Mouse (Mus musculus) embryo, embryonic 10.5 days (tissue): ENCODE measurements around the gene Rbm45.

Source experiments
- DNase-seq: peaks from one replicate; pipeline ENCODE4 v3.0.0-alpha.2; 2015; ENCODE audit warnings: low spot score

The Rbm45 gene

DNA sequence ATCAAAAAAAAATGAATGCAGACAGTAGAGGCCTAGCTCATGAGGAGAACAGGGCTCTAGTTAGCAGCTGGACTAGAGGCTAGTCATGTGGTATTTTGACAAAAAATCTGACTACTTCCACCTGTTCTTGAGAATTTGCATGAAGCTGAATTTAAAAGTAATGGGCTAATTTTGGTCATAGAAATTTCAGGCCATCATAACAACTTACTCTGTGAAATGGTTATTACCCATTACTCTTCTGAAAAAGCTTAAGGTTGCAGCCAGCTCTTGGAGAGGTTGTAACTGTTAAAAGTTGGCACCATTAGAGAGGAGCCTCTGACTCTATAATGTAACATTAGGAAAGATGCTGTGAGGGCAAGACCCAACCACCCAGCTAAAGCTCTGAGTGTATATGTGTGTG is 16.7 kb downstream of the Rbm45 start:
- no peak for DNase-seq

DNA sequence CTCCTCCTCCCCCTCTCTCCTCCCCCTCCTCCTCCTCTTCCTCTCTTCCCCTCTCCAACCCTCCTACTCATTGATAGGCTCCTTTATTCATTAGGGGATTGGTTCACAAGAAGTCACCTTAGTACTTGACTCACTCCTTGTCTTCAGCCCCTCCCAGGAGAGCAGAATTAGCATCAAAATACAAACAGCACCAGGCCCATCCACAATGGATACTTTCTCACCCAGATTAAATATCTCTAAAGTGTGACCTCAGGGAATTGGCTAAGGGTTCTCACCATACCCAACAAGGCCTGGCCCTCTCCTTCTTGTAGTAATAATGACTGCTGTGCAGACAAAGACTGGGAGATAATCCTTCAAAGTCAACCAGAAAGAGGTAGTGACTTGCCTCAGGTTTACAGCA is 30.4 kb downstream of the Rbm45 start:
- no peak for DNase-seq

DNA sequence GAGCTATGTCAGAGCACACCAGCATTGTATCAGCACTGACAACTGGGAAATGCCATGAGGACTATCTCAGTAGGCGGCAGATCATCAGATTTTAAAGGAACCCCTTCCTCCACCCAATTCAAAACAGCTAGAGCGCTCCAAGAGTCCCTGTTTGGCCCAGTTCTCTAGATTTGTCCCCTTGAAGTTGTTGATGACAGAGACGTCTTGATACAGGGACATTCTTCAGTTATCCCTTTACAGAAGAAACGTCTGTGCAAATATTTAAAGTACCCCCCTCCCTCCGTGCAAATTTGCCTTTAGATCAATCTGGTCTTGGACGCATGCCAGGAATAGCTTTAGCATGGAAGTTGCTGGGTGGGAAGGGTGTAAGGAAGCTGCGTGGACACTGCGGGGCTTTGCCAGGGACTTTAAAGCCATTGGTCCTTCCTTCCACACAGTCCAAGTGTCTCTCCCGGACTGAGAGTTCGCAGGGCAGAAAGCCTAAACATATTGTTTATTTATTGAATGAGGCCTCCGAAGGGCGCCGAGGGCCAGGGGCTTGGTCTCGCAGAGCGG is 35.9 kb downstream of the Rbm45 start:
- DNase-seq, result peak; percentile 71

GRCm38 (mm10) chr2:76406151-76406936 is 36.6 kb downstream of the Rbm45 start, which contains the start of gene Osbpl6:
TSS of gene Osbpl6 (plus strand) at chr2:76406508.
- peak; percentile 83 for DNase-seq

GRCm38 (mm10) chr2:76406937-76407441 is 37.2 kb downstream of the Rbm45 start:
- DNase-seq, result peak; percentile 78

DNA sequence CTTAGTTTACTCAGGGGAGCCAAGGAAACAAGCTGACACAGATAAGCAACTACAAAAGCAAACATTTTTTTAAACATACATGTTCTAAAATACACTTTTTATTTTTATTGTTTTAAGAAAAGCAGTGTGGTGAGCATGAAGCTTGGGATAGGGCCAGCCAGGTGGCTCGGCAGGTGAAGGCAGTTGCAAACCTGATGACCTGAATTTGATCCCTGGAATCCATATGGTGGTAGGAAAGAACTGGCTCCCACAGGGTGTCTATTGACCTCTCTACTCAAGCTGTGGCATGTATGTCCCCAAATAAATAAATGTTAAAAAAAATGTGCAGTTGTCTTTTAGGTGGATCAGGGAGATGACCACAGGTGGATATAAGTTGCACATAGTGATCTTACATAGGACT is 39.7 kb downstream of the Rbm45 start:
- no peak for DNase-seq

DNA sequence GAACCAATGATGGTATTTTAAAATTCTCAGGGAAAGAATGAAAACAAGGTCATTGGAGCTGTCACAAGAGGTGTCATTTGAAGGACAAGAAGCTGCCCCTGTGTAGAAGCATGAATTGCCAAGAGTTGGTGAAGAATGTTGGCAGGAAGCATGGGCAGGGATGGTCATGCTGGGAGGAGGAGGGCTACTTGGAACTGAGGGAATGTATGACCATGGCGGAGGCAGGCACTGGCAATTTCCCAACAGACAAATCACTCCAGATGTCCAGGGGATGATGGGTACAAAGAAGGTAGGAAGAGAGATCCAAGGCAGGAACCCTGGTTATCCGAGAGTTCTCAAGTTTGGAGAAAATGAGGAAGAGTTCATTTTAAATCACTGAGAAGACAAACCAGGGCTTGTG is 40.2 kb downstream of the Rbm45 start:
- no peak for DNase-seq

DNA sequence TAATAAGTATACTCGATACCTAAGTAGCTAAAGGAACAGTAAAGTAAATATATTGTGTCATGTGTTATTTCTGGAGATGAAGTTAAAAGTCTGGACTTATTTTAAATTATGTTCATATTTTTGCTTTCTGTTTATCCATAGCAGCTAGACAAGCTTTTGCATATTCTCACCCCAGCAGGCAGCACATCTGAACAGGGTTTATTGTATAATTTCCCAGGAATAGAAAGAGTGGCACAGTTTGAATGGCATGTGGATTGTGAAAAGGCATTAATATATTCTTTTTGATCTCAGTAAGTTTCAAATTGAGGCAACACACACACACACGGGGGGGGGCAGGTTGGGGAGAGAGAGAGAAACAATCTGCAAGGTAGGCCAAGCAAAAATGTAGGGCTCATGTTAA is 43.1 kb downstream of the Rbm45 start:
- no peak for DNase-seq

GRCm38 (mm10) chr2:76417446-76418141 is 47.8 kb downstream of the Rbm45 start:
- no peak for DNase-seq

DNA sequence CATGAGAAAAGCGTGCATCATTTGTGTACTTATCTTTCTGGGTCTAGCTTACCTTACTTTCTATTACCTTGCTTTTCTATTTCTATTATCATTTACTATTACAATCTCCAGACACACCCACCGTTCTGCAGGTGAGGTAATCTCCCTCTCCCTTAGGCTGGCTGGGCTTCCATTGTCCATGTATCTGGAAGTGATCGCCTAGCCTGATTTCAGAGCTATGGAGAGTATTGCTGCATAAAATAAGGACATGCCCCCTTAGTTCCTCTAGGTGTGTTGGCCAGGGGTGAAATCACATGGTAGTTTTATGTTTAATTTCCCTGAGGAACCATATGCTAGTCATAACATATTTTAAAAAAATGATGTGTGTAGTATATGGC is 48.3 kb downstream of the Rbm45 start:
- DNase-seq, result no peak

DNA sequence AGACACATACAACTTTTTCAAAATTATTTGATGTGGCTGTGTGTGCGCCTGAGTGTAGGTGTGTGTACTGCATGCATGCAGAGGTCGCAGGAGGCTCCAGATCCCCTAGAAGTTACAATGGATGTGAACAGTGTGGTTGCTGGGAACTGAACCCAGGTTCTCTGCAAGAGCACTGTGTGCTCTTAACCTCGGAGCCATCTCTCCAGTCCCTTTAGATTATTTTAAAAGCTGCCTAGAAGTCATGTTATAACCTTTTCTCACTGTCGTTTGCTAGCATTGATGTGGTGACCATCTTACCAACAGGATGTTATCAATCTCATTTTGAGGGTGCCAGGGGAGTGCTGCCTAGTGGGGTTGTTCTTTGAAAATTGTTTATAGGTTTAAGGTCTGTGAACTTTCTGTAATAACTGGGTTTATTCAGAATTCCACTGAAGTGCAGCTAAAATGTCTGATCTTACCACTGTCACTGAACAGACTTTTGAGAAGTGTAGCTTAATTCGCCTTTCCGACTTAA is 51.7 kb downstream of the Rbm45 start:
- DNase-seq, result no peak

DNA sequence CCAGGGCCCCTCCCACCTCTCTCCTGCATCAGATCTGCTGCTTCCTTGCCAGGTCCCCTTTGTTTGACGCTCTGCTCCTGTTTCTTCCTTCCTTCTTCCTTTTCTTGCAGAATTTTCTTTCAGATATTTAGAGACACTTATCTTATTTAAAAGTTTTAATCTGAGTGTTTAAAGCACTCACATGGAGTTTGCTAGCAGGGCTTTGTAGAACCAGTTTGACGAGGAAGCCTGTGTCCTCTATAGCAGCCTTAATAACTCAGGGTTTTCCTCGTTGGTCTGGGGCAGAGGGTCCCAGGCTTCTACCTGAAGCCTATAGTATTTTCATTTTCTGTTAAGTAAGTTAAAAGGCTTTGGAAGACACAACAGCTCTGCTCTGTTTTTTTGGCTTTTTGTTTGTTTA is 57.0 kb downstream of the Rbm45 start:
- DNase-seq, result no peak

DNA sequence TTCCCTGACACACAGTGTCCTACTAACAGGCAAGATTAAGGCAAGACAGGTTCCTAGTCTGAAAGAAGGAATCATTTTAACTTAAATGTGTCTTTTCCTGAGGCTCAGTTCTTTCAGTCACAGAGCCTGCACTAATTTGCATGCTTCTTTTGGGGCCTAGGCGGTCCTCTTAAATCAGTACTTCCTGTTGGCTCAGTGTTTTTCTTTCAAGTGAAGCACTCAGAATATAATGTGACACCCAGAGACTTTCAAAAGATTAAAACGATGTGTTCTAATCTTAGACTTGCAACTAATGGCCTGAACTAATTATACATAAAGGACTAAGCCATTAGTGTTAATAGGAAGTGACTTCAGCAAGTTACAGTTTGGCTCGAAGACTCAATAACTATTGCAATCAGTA is 59.5 kb downstream of the Rbm45 start:
- DNase-seq, result no peak

- DNase-seq, result no peak
Observed at GRCm38 (mm10) chr2:76429855-76430254, 60.1 kb downstream of the Rbm45 start.

GRCm38 (mm10) chr2:76430539-76430938 is 60.8 kb downstream of the Rbm45 start:
- DNase-seq, result no peak
